Mouse (Mus musculus) lung, postnatal 0 days (tissue): ENCODE data around the gene Tectb. TPM values are rescaled to one million over a fixed set of nuclear protein-coding genes. Genes with fewer than 3 reads are reported as not detected.
A peak's percentile ranks its signal among the peaks of the same experiment; 100 is the strongest.

Experiments used
- ATAC-seq: fragments of 200-750 bp; cut with Nextera tagmentation; 2 replicates; pipeline ENCODE4 v1.8.0; 2017; ENCODE audit warnings: moderate library complexity
- DNase-seq: peaks from one replicate; pipeline ENCODE4 v3.0.0-alpha.2; 2016; ENCODE audit warnings: low spot score
- H3K27ac ChIP-seq: fragments of 300-500 bp; sonication (generic); 2 replicates; pipeline ENCODE4 v1.5.1; 2014; ENCODE audit warnings: antibody characterized with exemption, mild to moderate bottlenecking, low read length, mixed read lengths
- H3K27me3 ChIP-seq: fragments of 300-500 bp; sonication (generic); replicated peaks from 2 replicates; pipeline ENCODE4 v1.6.1; 2014; ENCODE audit warnings: low read length, mixed read lengths; ENCODE audit not compliant: insufficient read depth
- H3K36me3 ChIP-seq: fragments of 300-500 bp; sonication (generic); 2 replicates; pipeline ENCODE4 v1.6.1; 2014; ENCODE audit warnings: low read length, mixed read lengths; ENCODE audit not compliant: insufficient read depth
- H3K4me1 ChIP-seq: fragments of 300-500 bp; sonication (generic); 2 replicates; pipeline ENCODE4 v1.6.1; 2014; ENCODE audit warnings: antibody characterized with exemption, low read depth, low read length, mixed read lengths; ENCODE audit not compliant: insufficient read depth
- H3K4me2 ChIP-seq: fragments of 300-500 bp; sonication (generic); replicated peaks from 2 replicates; pipeline ENCODE4 v1.6.1; 2014; ENCODE audit warnings: low read depth, mild to moderate bottlenecking, low read length, moderate library complexity, mixed read lengths
- H3K4me3 ChIP-seq: fragments of 300-500 bp; sonication (generic); 2 replicates; pipeline ENCODE4 v1.5.1; 2014; ENCODE audit warnings: low read depth, low read length
- H3K9ac ChIP-seq: fragments of 300-500 bp; sonication (generic); replicated peaks from 2 replicates; pipeline ENCODE4 v1.6.1; 2014; ENCODE audit warnings: low read depth, mild to moderate bottlenecking
- H3K9me3 ChIP-seq: fragments of 300-500 bp; sonication (generic); 2 replicates; pipeline ENCODE4 v1.6.1; 2016; ENCODE audit warnings: low read length, mixed read lengths
- CTCF ChIP-seq: IDR thresholded peaks from 2 replicates; pipeline ENCODE4 v1.5.1; 2016; ENCODE audit warnings: antibody characterized with exemption, mild to moderate bottlenecking
- EP300 ChIP-seq: IDR thresholded peaks from 2 replicates; pipeline ENCODE4 v1.6.1; 2016; ENCODE audit warnings: antibody characterized with exemption, mild to moderate bottlenecking, control low read depth
- WGBS: fragments of 180-500 bp; shearing (Covaris S2); extraction: QIAGEN DNeasy Blood & Tissue Kit; methylation state at CpG from one replicate; pipeline ENCODE4 v1.1.7; 2014; 5-methylcytosine and 5-hydroxymethylcytosine counted together
- polyA plus RNA-seq: library from polyadenylated mRNA; unstranded; fragments of >200 nt; fragmentation: Nextera tagmentation; extraction: Ambion mirVana; gene quantifications from 2 replicates; pipeline ENCODE4 v1.2.1, GENCODE M21; 2015

The Tectb gene
- polyA plus RNA-seq, 1 experiment from 2014 or later: 0.21 TPM

DNA sequence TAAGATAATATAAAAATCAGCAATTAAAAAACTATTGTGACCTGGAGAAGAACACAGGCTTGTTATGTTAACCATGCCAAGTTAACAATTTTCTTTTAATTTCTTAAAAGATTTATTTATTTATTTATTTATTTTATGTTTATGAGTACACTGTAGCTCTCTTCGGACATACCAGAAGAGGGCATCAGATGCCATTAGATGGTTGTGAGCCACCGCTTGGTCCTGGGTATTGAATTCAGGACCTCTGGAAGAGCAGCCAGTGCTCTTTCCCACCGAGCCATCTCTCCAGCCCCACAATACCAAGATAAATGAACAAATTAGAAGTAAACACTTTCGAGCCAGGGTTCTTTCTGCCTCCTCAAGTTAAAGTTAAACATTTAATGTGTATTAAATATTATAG lies 28.1 kb downstream of the Tectb start:
- ATAC-seq (no peak), DNase-seq (no peak)
- Histone ChIP-seq H3K9ac (no peak overlapping the region), H3K4me2 (no peak overlapping the region), H3K9me3 (no peaks in the 10 kb centered on the region), H3K36me3 (no peaks in the 10 kb centered on the region), H3K27me3 (no peaks in the 10 kb centered on the region), H3K4me3 (no peak overlapping the region), H3K27ac (no peak overlapping the region), H3K4me1 (no peaks in the 10 kb centered on the region)
- TF ChIP-seq EP300: no peak
- 0 out of 2 replicates have a peak, but pooled peaks have one; percentile 12 for TF ChIP-seq CTCF
- WGBS: 61% methylated on average over 4 of the region's 4 CpGs

DNA sequence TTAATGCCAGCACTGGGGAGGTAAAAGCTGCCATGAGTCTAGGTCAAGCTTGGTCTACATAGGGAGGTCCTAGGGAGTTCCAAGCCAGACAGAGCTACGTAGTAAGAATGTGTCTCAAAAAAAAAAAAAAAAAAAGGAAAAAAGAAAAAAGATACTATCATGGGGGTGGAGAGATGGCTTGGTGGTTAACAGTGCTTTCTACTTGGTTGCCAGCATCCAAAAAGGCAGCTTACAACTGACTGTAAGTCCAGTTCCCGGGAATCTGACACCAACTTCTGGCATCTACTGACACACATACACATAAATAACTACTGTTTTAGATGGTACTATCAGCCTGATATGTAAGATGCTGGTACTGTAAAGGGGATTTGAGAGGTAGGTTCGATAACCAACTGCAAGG lies 28.6 kb downstream of the Tectb start:
- H3K27ac ChIP-seq: no peak overlapping the region
- no peaks in the 10 kb centered on the region for H3K36me3 ChIP-seq
- no peak for ATAC-seq
- WGBS: 78% methylated on average over 3 of the region's 3 CpGs
- H3K9ac ChIP-seq: no peak overlapping the region
- H3K4me3 ChIP-seq: no peak overlapping the region
- H3K9me3 ChIP-seq: no peaks in the 10 kb centered on the region
- H3K4me2 ChIP-seq: no peak overlapping the region
- no peaks in the 10 kb centered on the region for H3K27me3 ChIP-seq
- TF ChIP-seq EP300 (no peak), CTCF (no peak)
- DNase-seq: no peak
- no peaks in the 10 kb centered on the region for H3K4me1 ChIP-seq

DNA sequence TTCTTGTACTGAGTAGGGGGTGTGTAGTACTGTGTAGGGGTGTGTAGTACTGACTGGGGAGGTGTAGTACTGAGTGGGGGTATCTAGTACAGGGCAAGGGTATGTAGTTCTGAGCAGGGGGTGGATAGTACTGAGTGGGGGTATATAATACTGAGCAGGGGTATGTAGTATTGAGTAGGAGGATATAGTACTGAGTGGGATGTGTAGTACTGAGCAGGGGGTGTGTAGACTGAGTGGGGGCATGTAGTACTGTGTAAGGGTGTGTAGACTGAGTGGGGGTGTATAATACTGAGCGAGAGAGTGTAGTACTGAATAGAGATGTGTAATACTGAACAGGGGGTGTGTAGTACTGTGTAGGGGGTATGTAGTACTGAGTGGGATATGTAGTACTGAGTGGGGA lies 31.2 kb downstream of the Tectb start:
- Histone ChIP-seq H3K4me2 (no peak overlapping the region), H3K27me3 (no peaks in the 10 kb centered on the region), H3K9ac (no peak overlapping the region), H3K36me3 (no peaks in the 10 kb centered on the region), H3K4me3 (no peak overlapping the region), H3K4me1 (no peaks in the 10 kb centered on the region), H3K27ac (no peak overlapping the region), H3K9me3 (no peaks in the 10 kb centered on the region)
- no peak for ATAC-seq
- DNase-seq: no peak
- 94% methylated on average over 1 of the region's 1 CpGs for WGBS
- TF ChIP-seq CTCF: no peak
- TF ChIP-seq EP300: no peak

DNA sequence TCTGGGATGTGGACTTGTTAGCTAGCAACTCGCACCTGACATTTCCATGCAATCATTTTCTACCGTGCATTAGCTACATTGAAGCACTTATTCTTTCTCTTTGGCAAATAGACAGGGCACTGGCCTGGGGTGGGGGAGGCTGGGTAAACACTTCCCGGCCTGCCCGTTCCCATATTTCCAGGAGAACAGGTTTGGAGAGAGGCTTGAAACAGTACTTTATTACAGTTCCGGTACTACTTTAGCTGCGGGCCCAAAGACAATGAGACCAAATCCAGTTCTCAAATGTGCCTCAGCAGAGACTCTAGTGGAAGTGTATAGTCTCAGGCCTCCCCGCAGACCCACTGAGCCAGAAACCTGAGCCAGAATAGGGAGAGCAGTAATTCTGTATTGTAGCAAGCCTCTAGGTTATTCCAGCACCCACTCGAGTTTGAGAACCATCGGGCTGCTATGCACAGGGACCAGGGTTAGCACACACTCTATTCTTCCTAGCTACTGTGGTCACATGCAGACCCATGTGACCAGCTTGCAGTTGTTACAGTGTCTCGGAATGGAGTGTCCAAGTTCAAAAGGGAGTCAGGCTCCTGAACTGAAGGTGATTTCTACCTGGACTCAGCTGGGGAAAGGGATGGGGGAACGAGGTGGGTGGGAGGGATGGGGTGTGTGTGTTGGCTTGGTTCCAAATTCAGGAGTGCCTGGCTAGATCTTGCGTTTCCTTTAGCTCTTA lies 33.2 kb downstream of the Tectb start:
- Histone ChIP-seq H3K9ac (no peak overlapping the region), H3K27ac (peak overlapping the region; percentile 85), H3K4me3 (no peak overlapping the region), H3K27me3 (no peaks in the 10 kb centered on the region), H3K4me1 (no peaks in the 10 kb centered on the region; the same call in 1 of the 2 replicates), H3K4me2 (no peak overlapping the region), H3K9me3 (no peaks in the 10 kb centered on the region), H3K36me3 (no peaks in the 10 kb centered on the region)
- DNase-seq: peak; percentile 90
- peak; percentile 86 for ATAC-seq
- 42% methylated on average over 12 of the region's 12 CpGs for WGBS
- peak; percentile 93 for TF ChIP-seq EP300
- TF ChIP-seq CTCF: no peak

- H3K27me3 ChIP-seq: no peaks in the 10 kb centered on the region
- peak overlapping the region; percentile 67 for H3K27ac ChIP-seq
- TF ChIP-seq CTCF: no peak
- peak; percentile 79 for TF ChIP-seq EP300
- H3K4me1 ChIP-seq: no peaks in the 10 kb centered on the region; the same call in 1 of the 2 replicates
- H3K4me3 ChIP-seq: no peak overlapping the region
- DNase-seq (peak; percentile 74), ATAC-seq (no peak)
- no peak overlapping the region for H3K9ac ChIP-seq
- H3K9me3 ChIP-seq: no peaks in the 10 kb centered on the region
- WGBS: 47% methylated on average over 4 of the region's 4 CpGs
- H3K4me2 ChIP-seq: no peak overlapping the region
- no peaks in the 10 kb centered on the region for H3K36me3 ChIP-seq
Measured at GRCm38 (mm10) chr19:55216876-55217275, 36.3 kb downstream of the Tectb start.

- Histone ChIP-seq H3K4me2 (no peak overlapping the region), H3K4me1 (no peaks in the 10 kb centered on the region; the same call in 1 of the 2 replicates), H3K27me3 (no peaks in the 10 kb centered on the region), H3K9me3 (no peaks in the 10 kb centered on the region), H3K9ac (no peak overlapping the region), H3K4me3 (no peak overlapping the region), H3K36me3 (no peaks in the 10 kb centered on the region), H3K27ac (peak overlapping the region; percentile 67)
- WGBS: 59% methylated on average over 9 of the region's 9 CpGs
- DNase-seq (no peak), ATAC-seq (no peak)
- no peak for TF ChIP-seq CTCF
Measured at GRCm38 (mm10) chr19:55217365-55217764, 36.8 kb downstream of the Tectb start.
